Mouse (Mus musculus): ENCODE data around the gene Clec4b2. TPM values are rescaled to one million over a fixed set of nuclear protein-coding genes. Genes with fewer than 3 reads are reported as not detected.
"Not testable (repeated sequence)": the region's sequence is repeated elsewhere in the genome, so short reads cannot be mapped to it uniquely, and the experiment has no call there.

The Clec4b2 gene
- polyA plus RNA-seq (2015; fragmentation: Nextera tagmentation; extraction: Ambion mirVana): not detected in 2 replicates

DNA sequence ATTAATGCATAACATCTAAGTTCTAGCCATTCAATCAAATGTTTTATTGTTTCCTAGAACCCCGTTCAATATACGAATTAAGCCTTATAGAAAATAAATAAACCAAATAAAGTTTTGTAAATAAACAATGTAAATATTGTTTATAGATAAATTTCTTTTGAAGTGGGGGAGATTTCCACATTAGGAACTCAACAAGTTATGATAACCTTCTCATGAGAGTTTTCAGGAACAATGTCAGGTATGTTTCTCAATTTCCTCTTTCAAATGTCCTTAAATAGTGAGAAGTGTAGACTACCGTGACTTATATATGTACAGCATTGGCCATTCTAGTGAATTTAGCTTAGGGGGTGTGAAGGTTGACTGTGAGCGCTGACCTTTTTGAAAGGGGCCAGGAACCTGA lies at the start of gene Clec4b2:
Gene Clec4b2 (plus strand): TSS at position 301 of the 400 bp plus-strand sequence.
- Histone ChIP-seq H3K27me3 (replicated peaks) (no peaks in the 10 kb centered on the region), H3K4me1 (no peaks in the 10 kb centered on the region), H3K36me3 (replicated peaks) (no peaks in the 10 kb centered on the region), H3K9ac (no peak within 1 kb of the TSS), H3K9me3 (peaks cover 2% of the 10 kb centered on the region; the same call in 1 of the 2 replicates), H3K4me2 (no peak within 1 kb of the TSS), H3K4me3 (no peak within 1 kb of the TSS), H3K27ac (no peak within 1 kb of the TSS)
- WGBS: 89% methylated on average over 4 of the region's 4 CpGs
- no peak for ATAC-seq (replicated peaks)

- H3K4me2 ChIP-seq: no peak overlapping the region
- H3K4me3 ChIP-seq: no peak overlapping the region
- H3K4me1 ChIP-seq: no peaks in the 10 kb centered on the region
- H3K27ac ChIP-seq: no peak overlapping the region
- no peaks in the 10 kb centered on the region for H3K27me3 ChIP-seq (replicated peaks)
- no peaks in the 10 kb centered on the region for H3K36me3 ChIP-seq (replicated peaks)
- H3K9me3 ChIP-seq: no peaks in the 10 kb centered on the region
- 69% methylated on average over 3 of the region's 3 CpGs for WGBS
- H3K9ac ChIP-seq: no peak overlapping the region
- no peak for ATAC-seq (replicated peaks)
Measured at GRCm38 (mm10) chr6:123123195-123123594, 49.5 kb upstream of the Clec4b2 start.

DNA sequence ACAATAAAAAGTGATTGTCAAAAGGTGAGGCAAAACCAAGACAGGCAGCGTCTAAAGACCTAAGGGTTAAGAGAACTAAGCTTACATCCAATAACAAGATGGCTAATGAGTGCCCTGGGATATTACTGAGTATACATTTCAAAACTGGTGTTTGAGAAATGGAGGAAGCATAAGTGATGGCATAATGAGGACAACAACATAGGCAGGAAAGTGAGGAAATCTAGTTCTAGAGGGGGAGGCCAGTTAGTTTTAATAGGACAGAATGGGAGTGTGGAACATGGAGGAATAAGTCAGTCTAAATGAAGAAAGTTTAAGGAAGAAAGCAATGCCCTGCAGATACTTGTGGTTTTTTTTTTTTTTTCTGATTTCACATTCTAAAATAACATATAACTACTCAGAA lies 45.5 kb upstream of the Clec4b2 start:
- Histone ChIP-seq H3K9ac (no peak overlapping the region), H3K4me2 (no peak overlapping the region), H3K27ac (no peak overlapping the region), H3K27me3 (replicated peaks) (no peaks in the 10 kb centered on the region), H3K4me3 (no peak overlapping the region), H3K36me3 (replicated peaks) (no peaks in the 10 kb centered on the region), H3K9me3 (no peaks in the 10 kb centered on the region), H3K4me1 (no peaks in the 10 kb centered on the region)
- ATAC-seq (replicated peaks): no peak
- WGBS: 74% methylated on average over 1 of the region's 1 CpGs

- WGBS: 75% methylated on average over 29 of the region's 29 CpGs
- not testable (repeated sequence) for ATAC-seq (replicated peaks); H3K9me3 ChIP-seq
Measured at GRCm38 (mm10) chr6:123137766-123138526, 34.7 kb upstream of the Clec4b2 start.

DNA sequence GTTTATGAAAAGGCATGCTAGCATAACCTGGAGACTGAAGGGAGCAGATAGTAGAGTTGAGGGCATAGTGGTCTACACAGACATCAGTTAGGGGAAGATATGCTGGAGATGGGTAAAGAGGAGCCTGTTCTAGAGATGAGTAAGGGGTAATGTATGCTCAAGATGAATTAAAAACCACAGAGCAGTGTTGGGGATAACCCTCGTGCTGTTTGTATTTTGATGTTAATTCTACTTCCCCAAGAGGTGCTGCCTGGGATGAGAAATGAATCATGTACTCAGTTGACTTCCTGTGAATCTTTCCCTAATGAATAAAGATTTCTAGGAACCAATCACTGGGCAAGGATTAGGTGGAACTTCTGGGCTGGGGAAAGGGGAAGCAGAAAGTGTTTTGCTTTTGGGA lies 2.6 kb upstream of the Clec4b2 start:
- H3K36me3 ChIP-seq (replicated peaks): no peaks in the 10 kb centered on the region
- H3K4me2 ChIP-seq: no peak overlapping the region
- H3K4me1 ChIP-seq: no peaks in the 10 kb centered on the region
- no peak for ATAC-seq (replicated peaks)
- H3K9ac ChIP-seq: no peak overlapping the region
- no peaks in the 10 kb centered on the region for H3K27me3 ChIP-seq (replicated peaks)
- peaks cover 2% of the 10 kb centered on the region; the same call in 1 of the 2 replicates for H3K9me3 ChIP-seq
- no peak overlapping the region for H3K27ac ChIP-seq
- 55% methylated on average over 1 of the region's 1 CpGs for WGBS
- H3K4me3 ChIP-seq: no peak overlapping the region

More at GRCm38 (mm10) chr6:123137766-123138526, 34.7 kb upstream of the Clec4b2 start:
- H3K9ac ChIP-seq; H3K4me2 ChIP-seq; H3K36me3 ChIP-seq (replicated peaks); H3K27ac ChIP-seq; H3K4me3 ChIP-seq; H3K4me1 ChIP-seq; H3K27me3 ChIP-seq (replicated peaks): not testable (repeated sequence)

GRCm38 (mm10) chr6:123171040-123171439 lies 1.7 kb upstream of the Clec4b2 start:
- no peaks in the 10 kb centered on the region for H3K27me3 ChIP-seq (replicated peaks)
- no peak for ATAC-seq (replicated peaks)
- H3K4me1 ChIP-seq: no peaks in the 10 kb centered on the region
- H3K9ac ChIP-seq: no peak overlapping the region
- no peak overlapping the region for H3K4me2 ChIP-seq
- no peak overlapping the region for H3K27ac ChIP-seq
- H3K9me3 ChIP-seq: peaks cover 2% of the 10 kb centered on the region; the same call in 1 of the 2 replicates
- H3K4me3 ChIP-seq: no peak overlapping the region
- no peaks in the 10 kb centered on the region for H3K36me3 ChIP-seq (replicated peaks)

DNA sequence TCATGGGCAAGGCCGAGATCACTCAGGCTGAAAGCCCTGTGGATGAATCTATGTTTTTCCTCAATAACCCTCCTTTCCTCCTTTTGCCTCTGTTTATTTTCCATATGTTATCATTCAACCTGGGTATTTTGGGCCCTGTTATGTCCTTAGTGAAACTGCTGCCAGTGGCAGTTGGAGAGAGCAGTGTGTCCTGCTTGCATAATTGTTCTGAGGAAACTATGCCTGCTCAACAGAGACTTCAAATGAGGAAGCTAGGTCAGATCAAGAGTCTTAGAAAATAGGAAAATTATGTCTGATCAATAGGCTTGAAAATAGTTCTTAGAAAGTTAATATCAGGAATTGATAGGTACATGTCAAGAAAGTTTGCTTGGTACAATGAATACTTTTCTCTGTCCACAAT lies 2.9 kb downstream of the Clec4b2 start:
- no peaks in the 10 kb centered on the region for H3K4me1 ChIP-seq
- H3K9ac ChIP-seq: no peak overlapping the region
- no peaks in the 10 kb centered on the region for H3K36me3 ChIP-seq (replicated peaks)
- 75% methylated on average over 1 of the region's 1 CpGs for WGBS
- H3K27ac ChIP-seq: no peak overlapping the region
- peaks cover 2% of the 10 kb centered on the region; the same call in 1 of the 2 replicates for H3K9me3 ChIP-seq
- H3K4me3 ChIP-seq: no peak overlapping the region
- no peak overlapping the region for H3K4me2 ChIP-seq
- ATAC-seq (replicated peaks): no peak
- H3K27me3 ChIP-seq (replicated peaks): no peaks in the 10 kb centered on the region

DNA sequence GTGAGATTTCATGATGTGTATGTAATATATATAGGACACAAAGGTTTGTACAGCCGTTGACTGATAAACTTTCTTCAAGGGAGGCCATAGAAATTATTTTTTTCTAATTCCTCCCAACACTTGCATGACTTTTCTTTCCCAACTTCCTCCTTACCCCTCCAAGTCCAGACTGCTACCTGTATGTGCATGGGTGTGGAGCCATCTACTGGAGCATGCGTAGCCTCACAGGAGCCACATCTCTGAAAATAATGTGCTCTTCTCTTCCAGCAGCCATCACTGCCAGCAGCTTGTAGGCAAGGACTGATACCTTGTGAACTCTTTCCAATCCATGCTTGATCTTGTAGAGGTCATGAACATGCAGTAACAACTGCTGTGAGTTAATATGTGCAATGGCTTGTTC lies 12.2 kb downstream of the Clec4b2 start:
- not testable (repeated sequence) for H3K9ac ChIP-seq; H3K9me3 ChIP-seq; H3K4me1 ChIP-seq; H3K4me3 ChIP-seq; H3K36me3 ChIP-seq (replicated peaks); H3K27me3 ChIP-seq (replicated peaks); ATAC-seq (replicated peaks); H3K4me2 ChIP-seq; H3K27ac ChIP-seq
- 84% methylated on average over 2 of the region's 2 CpGs for WGBS

DNA sequence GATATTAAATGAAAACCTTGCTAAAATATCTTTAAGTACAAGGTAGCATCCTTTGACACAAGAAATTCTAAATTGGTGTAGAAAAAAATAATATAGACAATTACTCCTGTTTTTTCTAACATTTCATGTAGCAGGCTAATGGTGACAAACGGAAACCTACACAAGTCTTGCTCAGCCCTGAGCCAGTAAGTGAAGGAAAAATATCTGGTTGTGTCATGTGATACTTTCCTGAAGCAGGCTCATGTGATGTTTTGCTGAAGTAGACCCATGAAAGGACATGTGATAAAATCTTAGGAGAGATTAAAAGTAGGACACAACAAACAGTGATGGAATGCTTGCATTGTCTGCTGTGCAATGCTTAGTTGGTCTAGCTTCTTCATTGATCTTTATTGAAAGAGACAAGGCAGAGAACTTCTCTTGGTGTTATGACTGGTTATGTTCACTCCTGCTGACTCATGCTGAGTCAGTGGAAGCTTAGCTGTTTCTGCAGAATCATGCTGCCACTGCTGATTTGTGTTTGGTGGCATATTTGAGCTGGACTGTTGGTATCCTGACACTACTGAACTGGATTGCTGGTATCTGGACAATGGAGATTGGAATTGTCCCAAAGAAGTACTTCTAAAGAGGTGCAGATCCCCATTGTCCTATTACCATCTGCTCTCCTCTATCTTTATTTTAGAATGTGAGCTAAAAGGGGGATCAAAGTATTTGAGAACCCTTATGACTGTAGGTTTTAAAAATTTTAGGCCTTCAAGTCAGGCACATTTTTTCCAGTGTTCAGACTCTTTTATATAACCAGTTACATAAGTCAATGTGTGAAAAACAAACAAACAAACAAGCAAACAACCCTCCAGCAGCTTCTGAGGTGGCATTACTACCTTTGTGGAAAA lies 34.7 kb downstream of the Clec4b2 start:
- Histone ChIP-seq H3K4me1 (no peaks in the 10 kb centered on the region), H3K36me3 (replicated peaks) (no peaks in the 10 kb centered on the region), H3K4me2 (no peak overlapping the region), H3K4me3 (no peak overlapping the region), H3K27me3 (replicated peaks) (no peaks in the 10 kb centered on the region), H3K9me3 (no peaks in the 10 kb centered on the region), H3K27ac (no peak overlapping the region), H3K9ac (no peak overlapping the region)
- ATAC-seq (replicated peaks): no peak
- WGBS: 84% methylated on average over 1 of the region's 1 CpGs

GRCm38 (mm10) chr6:123208077-123208439 lies 35.4 kb downstream of the Clec4b2 start:
- not testable (repeated sequence) for H3K4me3 ChIP-seq; H3K36me3 ChIP-seq (replicated peaks); H3K4me1 ChIP-seq; H3K27ac ChIP-seq; H3K9me3 ChIP-seq; H3K4me2 ChIP-seq; ATAC-seq (replicated peaks); H3K9ac ChIP-seq; H3K27me3 ChIP-seq (replicated peaks)

- Histone ChIP-seq H3K9ac (no peak overlapping the region), H3K4me1 (no peaks in the 10 kb centered on the region), H3K36me3 (replicated peaks) (no peaks in the 10 kb centered on the region), H3K27me3 (replicated peaks) (no peaks in the 10 kb centered on the region), H3K9me3 (no peaks in the 10 kb centered on the region), H3K4me2 (no peak overlapping the region), H3K4me3 (no peak overlapping the region), H3K27ac (no peak overlapping the region)
- ATAC-seq (replicated peaks): no peak
- 81% methylated on average over 1 of the region's 1 CpGs for WGBS
Measured at GRCm38 (mm10) chr6:123211726-123212125, 39.0 kb downstream of the Clec4b2 start.

GRCm38 (mm10) chr6:123227519-123228166 lies 55.0 kb downstream of the Clec4b2 start:
- H3K4me2 ChIP-seq: no peak overlapping the region
- no peaks in the 10 kb centered on the region for H3K9me3 ChIP-seq
- H3K4me1 ChIP-seq: no peaks in the 10 kb centered on the region
- H3K27ac ChIP-seq: no peak overlapping the region
- H3K4me3 ChIP-seq: no peak overlapping the region
- H3K9ac ChIP-seq: no peak overlapping the region
- H3K36me3 ChIP-seq (replicated peaks): no peaks in the 10 kb centered on the region
- WGBS: 67% methylated on average over 2 of the region's 2 CpGs
- no peaks in the 10 kb centered on the region for H3K27me3 ChIP-seq (replicated peaks)
- ATAC-seq (replicated peaks): no peak

Measured in midbrain, embryonic 15.5 days (tissue).